Mouse (Mus musculus) E14TG2a.4 (cell line): ENCODE data around the gene Sik1.

Experiments
- CTCF ChIP-seq: conservative IDR thresholded peaks from 2 replicates; pipeline ENCODE4 v1.5.1; 2014; ENCODE audit warnings: low read length
- NANOG ChIP-seq: IDR thresholded peaks from 2 replicates; pipeline ENCODE4 v1.6.1; 2014; ENCODE audit warnings: borderline replicate concordance, low read length, mixed read lengths
- POU5F1 ChIP-seq: IDR thresholded peaks from 2 replicates; pipeline ENCODE4 v1.6.1; 2014; ENCODE audit warnings: low read length, borderline replicate concordance

DNA sequence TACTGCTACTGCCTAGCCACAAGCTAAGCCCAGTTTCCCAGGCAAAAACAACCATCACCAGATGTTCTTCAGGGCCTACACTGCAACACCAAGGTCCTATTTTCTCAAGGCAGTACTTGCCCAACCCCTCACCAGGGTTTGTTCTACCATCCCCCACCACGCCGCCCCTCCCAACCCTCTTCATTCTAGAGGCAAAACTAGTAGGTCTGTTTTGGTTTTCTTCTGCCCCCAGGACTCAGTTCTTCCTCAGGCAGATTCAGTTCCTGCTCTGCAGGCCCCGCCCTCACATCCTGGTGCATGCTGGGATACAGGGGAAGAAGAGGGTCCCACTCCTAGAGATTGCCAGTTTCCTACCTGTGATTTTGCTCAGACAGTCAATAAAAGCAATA is 14.2 kb downstream of the Sik1 start:
- no peak for TF ChIP-seq CTCF
- no peak for TF ChIP-seq NANOG
- no peak for TF ChIP-seq POU5F1
